In the genomic region with DNA sequence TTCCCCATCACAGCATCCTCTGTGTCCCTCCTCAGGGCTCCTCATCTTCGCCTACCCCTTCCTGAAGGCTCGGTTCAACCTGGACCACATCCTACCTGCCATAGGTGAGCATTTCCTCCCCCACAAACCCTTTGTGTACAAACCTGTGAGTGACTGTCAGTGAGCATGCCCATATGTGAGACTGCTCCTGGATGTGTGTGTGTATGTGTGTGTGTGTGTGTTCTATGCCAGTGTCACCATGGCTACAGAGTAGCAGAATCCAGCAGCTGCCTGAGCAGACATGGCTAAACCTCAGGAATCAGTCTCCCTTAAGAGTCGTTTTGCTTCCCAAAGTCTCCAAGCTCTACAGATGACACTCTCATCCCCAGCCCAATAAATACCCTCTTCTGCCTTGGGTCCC, we compare ENCODE assay signal across 22 mouse cellular contexts. TPM values are rescaled to one million over a fixed set of nuclear protein-coding genes. Genes with fewer than 3 reads are reported as not detected.
DNase-seq lines count a peak whose midpoint lies in the region; ATAC-seq lines count a peak whose summit lies in the region.
"Had no signal": no experiment of that assay in that cellular context is flagged by ENCODE, and none has a peak within 500 bp of the region (broad histone marks: within the 10 kb centered on the region; RNA-seq: fewer than 3 reads in every experiment).

No protein-coding gene starts in this region.

- peaks cover 21% of the 10 kb centered on the region for H3K27me3 ChIP-seq in forebrain, embryonic 13.5 days
- peaks cover 12% of the 10 kb centered on the region for H3K27me3 ChIP-seq in forebrain, embryonic 11.5 days (ENCODE audit: control insufficient read depth, insufficient read depth, low read length)

- DNase-seq in forebrain, embryonic 11.5 days (ENCODE audit: low spot score), result no peak
- peak; percentile 13 to 28 for DNase-seq in layer of hippocampus, postnatal 14 days (ENCODE audit: low spot score in 2 of 2)
- DNase-seq in layer of hippocampus, postnatal 36 days, result no peak
- DNase-seq in right cerebral cortex, postnatal 14 days, result peak; percentile 34
- no peak for DNase-seq in right cerebral cortex, postnatal 4 days
- no peak for DNase-seq in heart, adult 11 months
- DNase-seq in lung, postnatal 36 days, result no peak
- DNase-seq: adrenal gland, postnatal 14 days; cerebellum, postnatal 10 days; gastrocnemius, adult 2 months; heart, adult 18-20 months had no signal

- no peaks in the 10 kb centered on the region for H3K9me3 ChIP-seq in forebrain, embryonic 13.5 days (replicated peaks)
- H3K9me3 ChIP-seq in forebrain, embryonic 11.5 days (ENCODE audit: control insufficient read depth, low read length), result no peaks in the 10 kb centered on the region
- H3K9me3 ChIP-seq: limb, embryonic 12.5 days; megakaryocyte, embryonic 14.5 days had no signal

- no peak overlapping the region for H3K9ac ChIP-seq in forebrain, embryonic 13.5 days
- H3K9ac ChIP-seq in forebrain, embryonic 11.5 days (ENCODE audit: low read length), result no peak overlapping the region
- H3K9ac ChIP-seq: limb, embryonic 12.5 days; liver, embryonic 14.5 days had no signal

- 76% methylated on average over 3 of the region's 3 CpGs for WGBS in forebrain, embryonic 13.5 days
- WGBS in forebrain, embryonic 11.5 days, result 80% methylated on average over 3 of the region's 3 CpGs

- H3K36me3 ChIP-seq in forebrain, embryonic 13.5 days (ENCODE audit: poor library complexity, severe bottlenecking), result no peaks in the 10 kb centered on the region
- no peaks in the 10 kb centered on the region for H3K36me3 ChIP-seq in forebrain, embryonic 11.5 days (ENCODE audit: control insufficient read depth, insufficient read depth, low read length)
- H3K36me3 ChIP-seq: limb, embryonic 12.5 days had no signal

- no peak overlapping the region for H3K27ac ChIP-seq in forebrain, embryonic 13.5 days
- H3K27ac ChIP-seq in forebrain, embryonic 11.5 days (ENCODE audit: low read depth, low read length), result no peak overlapping the region
- H3K27ac ChIP-seq: gastrocnemius, adult 2 months; limb, embryonic 12.5 days; liver, embryonic 14.5 days had no signal

- no peak overlapping the region for H3K4me3 ChIP-seq in forebrain, embryonic 13.5 days
- no peak overlapping the region for H3K4me3 ChIP-seq in forebrain, embryonic 11.5 days (ENCODE audit: low read depth, low read length)
- H3K4me3 ChIP-seq: gastrocnemius, adult 2 months; limb, embryonic 12.5 days; megakaryocyte, embryonic 14.5 days had no signal

- peaks cover 21% of the 10 kb centered on the region for H3K4me1 ChIP-seq in forebrain, embryonic 13.5 days
- H3K4me1 ChIP-seq in forebrain, embryonic 11.5 days (replicated peaks; ENCODE audit: control insufficient read depth, insufficient read depth, low read length), result peaks cover 10% of the 10 kb centered on the region

- ATAC-seq in forebrain, embryonic 13.5 days, result peak; percentile 50; the same call in 1 of the 2 replicates
- ATAC-seq in forebrain, embryonic 11.5 days (replicated peaks; ENCODE audit: low FRiP score), result no peak
- ATAC-seq: inflammation-experienced regulatory T-cells, adult 6 months; lung, postnatal 0 days had no signal

- H3K4me2 ChIP-seq in forebrain, embryonic 13.5 days, result no peak overlapping the region
- no peak overlapping the region for H3K4me2 ChIP-seq in forebrain, embryonic 11.5 days (ENCODE audit: low read depth, low read length, severe bottlenecking)
- H3K4me2 ChIP-seq: limb, embryonic 12.5 days had no signal

RNA-seq across cellular contexts. Expression of a gene that starts 1.6 kb away (rescaled TPM):
- 0.09 TPM in 1 of 2 replicates, not detected in the other for polyA plus RNA-seq in forebrain, embryonic 13.5 days (2015; fragmentation: Nextera tagmentation; extraction: Ambion mirVana)
- not detected in 2 replicates for polyA plus RNA-seq in forebrain, embryonic 11.5 days (2014; fragmentation: Nextera tagmentation; extraction: Ambion mirVana)
- total RNA-seq in layer of hippocampus, postnatal 14 days (2021), result under 1 TPM; 0.26 to 0.55 TPM
- under 1 TPM in 1 of 2 experiments, not detected in 1; 0.35 TPM for total RNA-seq in layer of hippocampus, postnatal 36 days (2021)
- total RNA-seq: adrenal gland, postnatal 14 days; CH12.LX; gastrocnemius, adult 2 months; heart, adult 18-20 months had no signal
- polyA plus RNA-seq: heart, embryonic 16.5 days; inflammation-experienced regulatory T-cells, adult 6 months; limb, embryonic 12.5 days; lung, postnatal 0 days had no signal

RNA-seq across cellular contexts. Expression of a gene that starts 4.6 kb away (rescaled TPM):
- 0.25 TPM in 1 of 2 replicates, not detected in the other for polyA plus RNA-seq in forebrain, embryonic 13.5 days (2015; fragmentation: Nextera tagmentation; extraction: Ambion mirVana)
- not detected in 2 replicates for polyA plus RNA-seq in forebrain, embryonic 11.5 days (2014; fragmentation: Nextera tagmentation; extraction: Ambion mirVana)
- total RNA-seq in layer of hippocampus, postnatal 14 days (2021), result not detected
- total RNA-seq in layer of hippocampus, postnatal 36 days (2021), result not detected
- total RNA-seq: adrenal gland, postnatal 14 days; CH12.LX; gastrocnemius, adult 2 months; heart, adult 18-20 months; layer of hippocampus, postnatal 10 days had no signal
- polyA plus RNA-seq: heart, embryonic 16.5 days; inflammation-experienced regulatory T-cells, adult 6 months; liver, embryonic 14.5 days; lung, postnatal 0 days; testis, adult 2 months had no signal

RNA-seq across cellular contexts. Expression of a gene that starts 46.8 kb away (rescaled TPM):
- 21.7 and 23.0 TPM in 2 replicates for polyA plus RNA-seq in forebrain, embryonic 13.5 days (2015; fragmentation: Nextera tagmentation; extraction: Ambion mirVana)
- 21.9 and 25.8 TPM in 2 replicates for polyA plus RNA-seq in forebrain, embryonic 11.5 days (2014; fragmentation: Nextera tagmentation; extraction: Ambion mirVana)
- 10 to 100 TPM; 42.8 to 46.9 TPM for total RNA-seq in layer of hippocampus, postnatal 14 days (2021)
- total RNA-seq in layer of hippocampus, postnatal 36 days (2021), result 10 to 100 TPM; 43.0 to 45.1 TPM

RNA-seq across cellular contexts. Expression of a gene that starts 53.9 kb away (rescaled TPM):
- 0.09 and 0.11 TPM in 2 replicates for polyA plus RNA-seq in forebrain, embryonic 13.5 days (2015; fragmentation: Nextera tagmentation; extraction: Ambion mirVana)
- 0.35 and 0.48 TPM in 2 replicates for polyA plus RNA-seq in forebrain, embryonic 11.5 days (2014; fragmentation: Nextera tagmentation; extraction: Ambion mirVana)
- total RNA-seq in layer of hippocampus, postnatal 14 days (2021), result under 1 TPM; 0.14 to 0.21 TPM
- total RNA-seq in layer of hippocampus, postnatal 36 days (2021), result not detected
- total RNA-seq: adrenal gland, postnatal 14 days; CH12.LX; gastrocnemius, adult 2 months; heart, adult 18-20 months had no signal
- polyA plus RNA-seq: heart, embryonic 16.5 days; inflammation-experienced regulatory T-cells, adult 6 months; kidney, embryonic 16.5 days; liver, embryonic 14.5 days; lung, postnatal 0 days had no signal

RNA-seq across cellular contexts. Expression of a gene that starts 58.0 kb away (rescaled TPM):
- 3.8 and 4.9 TPM in 2 replicates for polyA plus RNA-seq in forebrain, embryonic 13.5 days (2015; fragmentation: Nextera tagmentation; extraction: Ambion mirVana)
- 3.1 and 5.0 TPM in 2 replicates for polyA plus RNA-seq in forebrain, embryonic 11.5 days (2014; fragmentation: Nextera tagmentation; extraction: Ambion mirVana)
- 1 to 10 TPM; 3.9 TPM for total RNA-seq in layer of hippocampus, postnatal 14 days (2021)
- total RNA-seq in layer of hippocampus, postnatal 36 days (2021), result 1 to 10 TPM; 4.6 to 5.1 TPM

Comparison
In these comparisons a context has a peak if more than half of its experiments do, and no peak if none do; other contexts are left out.
1. DNase-seq: peak in layer of hippocampus, postnatal 14 days (2 of 2) and right cerebral cortex, postnatal 14 days (single experiment); none in forebrain, embryonic 11.5 days (single experiment), layer of hippocampus, postnatal 36 days (0 of 2), right cerebral cortex, postnatal 4 days (single experiment), heart, adult 11 months (single experiment) and lung, postnatal 36 days (single experiment).